Mouse (Mus musculus): ENCODE results near the gene Khdc1c. TPM values are rescaled to one million over a fixed set of nuclear protein-coding genes. Genes with fewer than 3 reads are reported as not detected.

The Khdc1c gene
- polyA plus RNA-seq, 1 experiment: not detected

- no peaks in the 10 kb centered on the region for H3K36me3 ChIP-seq (ENCODE audit: control insufficient read depth, insufficient read depth)
- H3K79me3 ChIP-seq (ENCODE audit: low read depth): no peaks in the 10 kb centered on the region
- no peak for TF ChIP-seq CEBPB (IDR thresholded peaks at IDR 0.05; ENCODE audit: low read depth)
- no peak for TF ChIP-seq MYOG (IDR thresholded peaks at IDR 0.05; ENCODE audit: control insufficient read depth, extremely low read depth, insufficient read length)
- TF ChIP-seq USF1 (IDR thresholded peaks at IDR 0.05; ENCODE audit: low read depth): no peak
- no peak for TF ChIP-seq FOSL1 (IDR thresholded peaks at IDR 0.05; ENCODE audit: insufficient read depth, low read length, poor library complexity, severe bottlenecking)
- no peak for TF ChIP-seq MAX (IDR thresholded peaks at IDR 0.05)
- no peak for TF ChIP-seq MYOD1 (IDR thresholded peaks at IDR 0.05; ENCODE audit: control insufficient read depth, insufficient read length, low read depth)
- no peak for TF ChIP-seq CTCF (IDR thresholded peaks at IDR 0.05; ENCODE audit: control insufficient read depth, insufficient read depth, insufficient read length)
- no peak overlapping the region for H3K4me3 ChIP-seq (ENCODE audit: insufficient read depth, poor library complexity, severe bottlenecking)
- no peak overlapping the region for H3ac ChIP-seq (ENCODE audit: control insufficient read depth, insufficient read length, low read depth)
- no peaks in the 10 kb centered on the region for H3K27me3 ChIP-seq (ENCODE audit: control insufficient read depth, insufficient read depth, insufficient read length)
- H3K79me2 ChIP-seq (ENCODE audit: control insufficient read depth, insufficient read depth): no peaks in the 10 kb centered on the region
Measured at GRCm38 (mm10) chr1:21419370-21419769, 51.2 kb downstream of the Khdc1c start.

Other genes starting within 250 kb of the Khdc1c start
- 0.87 TPM for gene Tmem14a, start 149.8 kb upstream of the Khdc1c start, polyA plus RNA-seq (2012; fragmentation: generic; extraction: Trizol)
- not detected for gene Gsta3, start 127.7 kb upstream of the Khdc1c start, polyA plus RNA-seq (2012; fragmentation: generic; extraction: Trizol)
- gene Khdc1a, start 18.7 kb upstream of the Khdc1c start, polyA plus RNA-seq (2012; fragmentation: generic; extraction: Trizol): not detected
- gene Khdc1b, start 15.2 kb downstream of the Khdc1c start, polyA plus RNA-seq (2012; fragmentation: generic; extraction: Trizol): not detected